Mouse (Mus musculus): ENCODE measurements around the gene Gm11627. TPM values are rescaled to one million over a fixed set of nuclear protein-coding genes. Genes with fewer than 3 reads are reported as not detected.
"Not testable (repeated sequence)": the region's sequence is repeated elsewhere in the genome, so short reads cannot be mapped to it uniquely, and the experiment has no call there.

Gene Gm11627
- total RNA-seq, 1 experiment from 2014 or later: not detected

DNA sequence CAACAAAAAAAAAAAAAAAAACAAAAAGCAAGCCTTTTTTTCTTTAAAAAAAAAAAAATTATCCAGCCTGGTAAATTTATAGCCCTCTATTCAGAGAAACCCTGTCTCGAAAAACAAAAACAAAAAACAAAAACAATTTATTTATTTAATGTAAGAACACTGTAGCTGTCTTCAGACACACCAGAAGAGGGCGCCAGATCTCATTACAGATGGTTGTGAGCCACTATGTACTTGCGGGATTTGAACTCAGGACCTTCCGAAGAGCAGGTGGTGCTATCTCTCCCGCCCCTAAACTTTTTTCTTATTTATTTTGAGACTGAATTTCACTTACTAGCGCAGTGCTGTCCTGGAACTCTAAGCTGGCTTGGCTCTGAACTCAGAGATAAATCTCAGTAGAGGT is 12.1 kb downstream of the Gm11627 start:
- ATAC-seq (replicated peaks; ENCODE audit: low read depth, poor library complexity, severe bottlenecking): no peak

DNA sequence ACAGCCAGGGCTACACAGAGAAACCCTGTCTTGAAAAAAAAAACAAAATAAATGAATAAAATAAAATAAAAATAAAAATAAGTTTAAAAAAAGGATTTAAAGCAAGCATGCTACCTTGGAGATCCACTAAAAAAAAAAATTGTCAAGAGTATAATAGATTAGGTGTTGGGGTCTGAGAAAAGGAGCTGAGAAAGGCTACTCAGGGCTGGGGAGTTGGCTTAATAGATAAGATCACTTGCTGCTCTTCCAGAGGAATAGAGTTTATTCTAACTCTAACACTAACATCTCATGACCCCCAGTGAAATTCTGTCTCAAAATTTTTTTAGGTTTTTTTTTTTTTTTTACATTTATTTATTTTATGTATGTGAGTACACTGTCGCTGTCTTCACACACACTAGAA is 13.0 kb downstream of the Gm11627 start:
- ATAC-seq (replicated peaks; ENCODE audit: low read depth, poor library complexity, severe bottlenecking): no peak

DNA sequence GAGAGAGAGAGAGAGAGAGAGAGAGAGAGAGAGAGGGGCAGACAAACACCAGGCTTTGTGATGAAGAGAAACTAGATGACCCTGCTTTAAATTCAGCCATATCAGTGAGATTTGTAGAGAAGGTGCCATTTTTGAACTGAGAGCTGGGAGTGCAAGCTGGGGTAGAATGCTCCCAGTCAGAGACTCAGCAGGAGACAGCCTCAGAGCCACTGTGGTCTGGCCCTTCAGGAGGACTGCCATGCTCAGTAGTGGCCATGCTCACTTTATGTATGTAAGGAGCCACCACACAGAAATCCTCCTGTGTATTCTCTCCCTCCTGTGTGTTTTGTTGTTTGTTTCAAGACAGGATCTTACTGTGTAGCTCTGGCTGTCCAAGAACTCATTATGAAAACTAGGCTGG is 13.5 kb downstream of the Gm11627 start:
- no peak for ATAC-seq (replicated peaks; ENCODE audit: low read depth, poor library complexity, severe bottlenecking)

DNA sequence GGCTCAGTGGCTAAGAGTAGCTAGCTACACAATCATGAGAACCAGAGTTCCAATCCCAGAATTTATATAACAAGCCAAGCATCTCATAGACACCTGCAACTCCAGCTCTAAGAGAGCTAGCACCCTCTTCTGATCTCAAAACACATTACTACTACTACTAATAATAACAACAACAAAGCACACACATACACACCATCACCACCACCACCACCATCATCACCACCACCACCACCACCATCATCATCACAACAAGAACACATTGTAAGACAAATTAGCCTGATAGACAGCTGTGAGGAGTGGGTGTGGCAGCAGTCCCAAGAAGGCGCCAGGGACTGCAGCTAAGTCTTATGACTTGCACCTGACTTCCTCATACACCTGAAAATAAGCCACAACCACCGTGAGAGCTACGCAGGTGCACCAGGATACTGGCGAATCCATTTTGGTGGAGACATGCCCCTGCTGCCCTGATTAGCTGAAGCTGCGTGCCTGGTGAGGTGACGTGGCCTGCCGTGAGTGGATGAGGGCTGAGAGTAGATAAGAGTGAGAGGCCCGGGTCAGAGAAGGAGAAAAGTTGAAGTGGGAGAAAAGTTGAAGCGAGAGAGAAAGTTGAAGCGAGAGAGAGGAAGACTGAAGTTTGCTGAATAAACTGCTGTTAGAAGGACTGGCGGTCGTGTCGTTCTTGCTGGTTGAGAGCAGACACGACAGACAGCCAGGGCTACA is 14.1 kb downstream of the Gm11627 start:
- ATAC-seq (replicated peaks; ENCODE audit: low read depth, poor library complexity, severe bottlenecking): not testable (repeated sequence)

DNA sequence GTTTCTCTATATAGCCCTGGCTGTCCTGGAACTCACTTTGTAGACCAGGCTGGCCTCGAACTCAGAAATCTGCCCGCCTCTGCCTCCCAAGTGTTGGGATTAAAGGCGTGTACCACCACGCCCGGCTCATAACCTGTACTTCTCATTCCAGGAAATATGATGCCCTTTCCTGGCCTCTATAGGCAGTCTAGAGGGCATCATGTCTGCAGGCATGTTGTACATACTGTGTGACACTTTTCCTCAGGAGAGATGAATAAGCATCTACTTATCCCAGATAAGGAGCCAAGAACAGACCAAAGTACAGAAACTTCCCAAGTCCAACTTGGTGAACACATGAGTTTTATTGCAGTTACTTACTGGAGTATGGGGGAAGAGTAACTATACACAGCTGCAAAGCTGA is 20.6 kb downstream of the Gm11627 start:
- ATAC-seq (replicated peaks; ENCODE audit: low read depth, poor library complexity, severe bottlenecking): no peak

DNA sequence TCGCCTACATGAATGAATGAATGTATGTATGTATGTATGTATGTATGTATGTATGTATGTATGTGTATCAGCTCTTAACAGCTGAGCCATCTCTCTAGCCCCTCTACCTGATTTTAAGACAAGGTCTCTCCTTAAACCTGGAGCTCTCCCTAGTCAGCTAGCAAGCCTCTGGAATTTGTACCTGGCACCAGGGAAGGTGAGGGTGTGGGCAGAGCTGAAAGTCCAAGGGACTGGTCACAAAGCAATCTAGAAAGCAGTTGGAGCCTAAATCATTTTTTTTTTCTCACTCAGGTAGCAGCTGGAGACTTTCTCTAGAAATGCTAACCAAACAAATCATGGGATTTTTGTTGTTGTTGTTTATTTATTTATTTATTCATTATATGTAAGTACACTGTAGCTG is 21.9 kb downstream of the Gm11627 start:
- ATAC-seq (replicated peaks; ENCODE audit: low read depth, poor library complexity, severe bottlenecking): no peak

DNA sequence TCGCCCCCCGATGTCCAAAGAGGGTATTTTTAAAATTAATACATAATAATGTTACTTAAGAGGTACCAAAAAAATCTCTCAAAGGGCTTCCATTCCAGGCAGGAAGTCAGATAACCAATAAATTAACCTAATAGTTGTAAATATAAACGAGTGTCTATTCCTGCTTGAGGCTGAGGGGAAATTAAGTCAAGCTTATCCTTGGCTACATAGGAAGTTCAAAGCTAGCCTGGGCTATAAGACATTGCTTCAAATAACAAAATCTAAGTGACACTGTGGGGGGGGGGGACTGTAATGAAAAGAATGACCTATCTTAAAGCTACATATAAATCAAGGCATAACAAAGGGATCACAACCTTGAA is 22.6 kb downstream of the Gm11627 start:
- ATAC-seq (replicated peaks; ENCODE audit: low read depth, poor library complexity, severe bottlenecking): peak; percentile 34; the same call in 1 of the 2 replicates

DNA sequence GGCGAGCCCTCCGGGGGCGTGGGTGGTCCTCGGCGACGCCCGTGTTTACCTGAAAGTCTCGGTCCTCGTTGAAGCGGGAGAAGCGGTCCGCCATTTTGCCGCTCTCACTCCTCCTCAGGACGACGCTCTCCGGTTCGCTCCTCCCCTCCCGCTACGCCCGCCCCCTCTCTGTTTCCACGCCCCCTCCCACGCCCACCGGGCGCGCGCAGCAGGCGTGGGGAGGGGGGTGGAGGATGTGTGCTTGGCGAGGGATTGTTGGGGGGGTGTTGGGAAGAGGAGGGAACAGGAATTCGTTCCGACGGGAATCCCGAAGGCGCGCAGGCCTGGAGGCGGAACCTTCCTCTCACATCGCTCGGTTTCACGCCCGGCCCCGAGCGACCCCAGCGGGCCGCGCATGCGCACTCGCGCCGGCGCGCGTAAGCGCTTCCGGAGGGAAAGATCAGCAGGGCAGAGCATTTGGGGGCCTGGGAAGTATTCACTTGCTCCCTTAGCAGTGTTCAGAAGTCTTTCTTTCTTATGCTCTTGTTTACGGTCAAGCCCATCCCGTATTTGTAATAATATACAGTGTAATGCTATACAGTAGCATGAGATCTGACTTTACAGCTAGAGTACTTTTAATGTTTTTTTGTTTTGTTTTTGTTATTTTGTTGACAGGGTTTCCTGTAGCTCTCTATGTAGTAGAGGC is 23.1 kb downstream of the Gm11627 start, which contains the start of gene Gpatch8:
TSS of gene Gpatch8 (minus strand) at position 362 of the 685 bp plus-strand sequence.
- ATAC-seq (replicated peaks; ENCODE audit: low read depth, poor library complexity, severe bottlenecking): peak; percentile 95

DNA sequence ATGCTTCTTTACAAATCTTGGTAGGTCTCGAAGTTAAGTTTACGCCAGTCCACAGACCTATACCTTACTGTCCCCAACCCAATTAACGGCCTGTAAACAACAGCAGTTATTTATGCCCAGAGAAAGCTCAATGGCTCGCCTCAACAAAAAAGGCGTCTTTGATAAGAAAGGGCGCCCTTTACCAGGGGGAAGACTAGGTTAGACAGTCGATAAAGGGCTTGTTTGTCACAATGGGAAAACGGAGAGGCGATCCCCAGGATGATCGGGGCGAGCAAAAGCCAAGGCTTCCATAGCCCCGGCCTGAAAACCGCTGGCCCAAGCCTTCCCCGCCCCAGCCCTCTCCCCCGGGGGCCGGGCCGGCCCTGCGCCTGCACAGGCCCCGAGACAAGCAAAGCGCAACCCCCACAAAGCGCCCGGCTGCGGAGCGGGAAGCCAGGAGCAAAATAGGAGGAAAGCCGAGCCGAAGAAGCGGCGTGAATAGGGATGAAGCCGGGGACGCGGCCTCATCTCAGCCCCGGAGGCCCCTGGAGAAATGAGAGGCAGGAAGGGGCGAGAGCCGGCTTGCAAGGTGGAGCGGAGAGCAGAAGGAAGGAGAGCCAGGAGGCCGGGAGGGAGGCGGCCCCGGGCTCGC is 23.7 kb downstream of the Gm11627 start:
- no peak for ATAC-seq (replicated peaks; ENCODE audit: low read depth, poor library complexity, severe bottlenecking)

DNA sequence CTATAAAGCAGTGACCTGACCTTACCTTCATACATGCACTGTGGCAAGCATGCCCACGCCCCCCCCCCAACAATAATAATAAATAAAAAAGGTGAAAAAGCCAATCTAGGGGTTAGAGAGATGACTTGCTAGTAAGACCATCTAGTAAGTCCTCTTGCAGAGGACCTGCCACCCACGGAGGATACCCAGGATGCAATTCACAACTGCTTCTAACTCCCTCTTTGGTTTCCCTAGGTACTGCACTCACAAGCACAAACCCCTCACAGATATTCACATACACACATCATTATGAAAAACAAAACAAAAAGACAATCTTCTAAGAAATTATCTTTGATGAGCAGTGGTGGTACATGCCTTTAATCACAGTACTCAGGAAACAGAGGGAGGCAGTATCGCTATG is 27.2 kb downstream of the Gm11627 start:
- no peak for ATAC-seq (replicated peaks; ENCODE audit: low read depth, poor library complexity, severe bottlenecking)

DNA sequence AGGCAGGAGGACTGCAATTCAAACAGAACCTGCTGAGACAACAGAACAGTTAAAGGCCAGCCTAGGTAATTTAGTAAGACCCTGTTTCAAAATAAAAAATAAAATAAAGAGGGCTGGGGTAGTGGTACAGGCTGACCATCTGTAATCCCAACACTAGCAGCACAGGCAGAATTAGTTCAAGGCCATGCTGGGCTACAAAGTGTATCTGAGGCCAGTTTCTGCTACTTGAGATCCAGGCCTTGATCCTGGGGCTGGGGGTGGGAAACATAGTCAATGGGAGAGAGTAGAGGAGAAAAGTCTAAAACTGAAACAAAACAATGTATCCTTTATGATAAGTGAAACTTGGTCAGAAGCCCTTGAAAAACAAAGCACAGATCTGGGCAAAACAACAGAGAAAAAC is 28.1 kb downstream of the Gm11627 start:
- no peak for ATAC-seq (replicated peaks; ENCODE audit: low read depth, poor library complexity, severe bottlenecking)

DNA sequence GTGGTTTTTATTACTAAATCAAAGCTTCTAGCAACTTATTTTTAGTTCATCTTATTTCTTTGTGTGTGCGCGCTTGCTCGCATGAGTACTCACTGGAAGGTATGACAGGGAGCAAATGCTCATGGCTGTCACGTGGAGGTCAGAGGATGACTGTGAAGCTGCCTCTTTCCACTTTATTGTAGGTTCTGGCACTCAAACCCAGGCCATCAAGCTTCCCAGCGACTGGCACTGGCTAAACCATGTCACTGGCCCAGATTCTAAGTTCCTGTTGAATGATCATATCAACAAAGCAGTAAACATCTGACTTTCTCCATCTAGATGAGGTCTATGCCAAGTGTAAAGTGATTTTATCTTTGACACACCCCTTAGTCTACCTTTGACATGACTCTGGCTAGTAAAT is 37.8 kb downstream of the Gm11627 start:
- ATAC-seq (replicated peaks; ENCODE audit: low read depth, poor library complexity, severe bottlenecking): no peak

DNA sequence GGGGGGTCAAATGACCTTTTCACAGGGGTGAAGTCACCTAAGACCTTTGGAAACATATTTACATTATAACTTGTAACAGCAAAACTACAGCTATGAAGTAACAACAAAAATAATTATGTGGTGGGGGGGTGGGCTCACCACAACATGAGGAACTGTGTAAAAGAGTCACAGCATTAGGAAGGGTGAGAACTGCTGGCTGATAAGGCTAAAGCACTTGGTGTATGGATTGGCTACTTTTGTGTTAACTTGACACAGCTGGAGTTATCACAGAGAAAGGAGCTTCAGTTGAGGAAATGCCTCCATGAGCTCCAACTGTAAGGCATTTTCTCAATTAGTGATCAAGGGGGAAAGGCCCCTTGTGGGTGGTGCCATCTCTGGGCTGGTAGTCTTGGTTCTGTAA is 39.0 kb downstream of the Gm11627 start:
- ATAC-seq (replicated peaks; ENCODE audit: low read depth, poor library complexity, severe bottlenecking): not testable (repeated sequence)

DNA sequence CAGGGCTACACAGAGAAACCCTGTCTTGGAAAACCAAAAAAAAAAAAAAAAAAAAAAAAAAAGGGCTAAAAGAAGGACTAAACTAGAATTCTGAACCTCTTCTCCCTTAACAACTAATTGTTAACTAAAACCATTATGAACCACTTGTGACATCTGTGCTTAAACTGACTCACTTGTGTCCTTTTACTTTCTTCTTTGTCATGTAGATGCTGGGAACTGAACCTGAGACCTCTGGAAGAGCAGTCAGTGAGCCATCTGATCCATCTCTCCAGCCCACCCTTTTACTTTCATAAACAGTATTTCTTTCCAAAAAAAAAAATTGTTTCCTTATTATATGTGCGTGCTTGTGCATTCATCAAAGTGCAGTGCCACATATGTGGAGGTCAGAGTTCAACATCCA is 39.6 kb downstream of the Gm11627 start:
- no peak for ATAC-seq (replicated peaks; ENCODE audit: low read depth, poor library complexity, severe bottlenecking)

DNA sequence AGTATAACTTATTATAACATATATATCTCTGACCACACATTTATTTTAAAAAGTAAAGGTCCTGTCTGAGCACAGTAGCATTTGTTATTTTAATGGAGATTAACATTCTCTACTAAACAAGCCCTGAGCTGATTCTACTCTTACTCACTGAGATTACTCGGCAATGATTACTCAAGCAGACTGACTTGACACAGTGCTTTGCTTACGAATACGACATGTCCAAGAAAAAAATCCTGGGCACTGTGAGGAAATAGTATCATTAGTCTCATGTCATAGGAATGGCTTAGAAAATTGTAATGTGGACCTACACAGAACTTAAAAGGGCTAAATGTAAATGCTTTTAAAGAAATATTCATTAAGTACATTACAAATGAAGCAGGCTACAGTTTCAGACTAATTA is 43.1 kb downstream of the Gm11627 start:
- no peak for ATAC-seq (replicated peaks; ENCODE audit: low read depth, poor library complexity, severe bottlenecking)

DNA sequence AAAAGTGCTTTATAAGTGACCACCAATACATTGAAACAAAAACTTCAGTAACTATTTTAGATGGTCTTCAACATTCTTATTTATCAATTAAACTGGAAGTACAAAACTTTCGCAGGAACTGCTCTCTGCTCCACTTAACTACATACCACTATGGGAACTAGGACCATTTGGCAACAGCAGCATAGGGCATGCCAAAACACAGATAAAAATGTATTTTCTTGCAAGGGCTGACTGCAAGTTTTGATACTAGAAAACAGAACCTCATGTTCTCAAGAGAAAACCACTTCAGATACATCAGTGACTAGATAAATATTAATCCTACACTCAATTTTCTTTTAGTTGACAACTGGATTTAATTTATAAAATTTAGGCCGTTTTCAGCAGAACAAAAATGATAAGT is 45.2 kb downstream of the Gm11627 start:
- no peak for ATAC-seq (replicated peaks; ENCODE audit: low read depth, poor library complexity, severe bottlenecking)

DNA sequence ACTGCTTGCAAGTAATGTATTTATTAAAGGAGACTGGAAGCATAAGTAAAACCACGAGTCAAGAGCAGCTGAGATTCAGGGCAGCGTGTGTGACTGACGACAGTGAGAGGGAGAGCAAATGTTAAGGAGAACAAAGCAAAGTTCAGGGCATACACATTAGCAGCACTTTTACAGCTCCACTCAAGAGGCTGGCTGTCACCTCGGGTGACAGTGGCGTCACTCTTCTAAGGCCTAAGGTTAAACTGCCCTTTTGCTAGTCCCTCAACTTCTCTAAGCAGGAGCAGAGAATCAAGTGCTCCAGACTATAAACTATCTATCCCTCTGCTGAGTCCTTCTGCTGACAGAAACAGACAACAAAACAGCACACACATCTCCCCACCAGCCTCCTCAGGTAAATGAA is 47.8 kb downstream of the Gm11627 start:
- ATAC-seq (replicated peaks; ENCODE audit: low read depth, poor library complexity, severe bottlenecking): no peak

All from common myeloid progenitor, adult 5-6 weeks (primary cell).